Comparison of ENCODE assay signal across 31 mouse cellular contexts in the genomic region with DNA sequence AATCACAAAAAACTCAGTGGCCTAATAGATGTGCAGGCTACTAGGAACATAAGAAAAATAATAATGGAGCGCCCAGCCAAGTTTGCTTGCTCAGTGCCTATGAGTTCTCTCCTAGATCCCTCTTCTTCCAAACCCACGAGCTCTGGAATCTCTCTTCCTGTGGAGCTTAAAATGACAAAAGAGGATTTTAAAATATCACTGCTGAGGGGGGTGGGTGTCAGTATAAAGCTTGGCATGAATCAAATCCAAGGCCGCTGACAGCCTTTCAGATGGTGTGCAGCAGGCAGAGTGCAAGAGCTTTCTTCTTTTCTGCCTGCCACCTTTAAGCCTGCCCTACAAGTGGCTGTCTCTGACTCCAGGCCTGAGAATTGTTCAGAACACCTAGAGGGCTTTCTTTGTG.
DNase-seq lines count a peak whose midpoint lies in the region; ATAC-seq lines count a peak whose summit lies in the region.
"Had no signal": no experiment of that assay in that cellular context is flagged by ENCODE, and none has a peak within 500 bp of the region (broad histone marks: within the 10 kb centered on the region; RNA-seq: fewer than 3 reads in every experiment).

No protein-coding gene starts in this region.

- 74% methylated on average over 3 of the region's 3 CpGs for WGBS in kidney, embryonic 15.5 days

- H3K27me3 ChIP-seq in kidney, embryonic 15.5 days = no peaks in the 10 kb centered on the region
- H3K27me3 ChIP-seq: embryonic facial prominence, embryonic 15.5 days; forebrain, embryonic 12.5 days; heart, embryonic 13.5 days; hindbrain, embryonic 15.5 days; limb, embryonic 13.5 days; neural tube, embryonic 13.5 days had no signal

- H3K4me3 ChIP-seq in kidney, embryonic 15.5 days (replicated peaks) = no peak overlapping the region
- H3K4me3 ChIP-seq: embryonic facial prominence, embryonic 10.5 days; embryonic facial prominence, embryonic 15.5 days; forebrain, embryonic 12.5 days; gastrocnemius, adult 2 months; heart, embryonic 13.5 days; hindbrain, embryonic 10.5 days; hindbrain, embryonic 15.5 days; left cerebral cortex, adult 2 months; limb, embryonic 13.5 days; neural tube, embryonic 13.5 days had no signal

- no peaks in the 10 kb centered on the region for H3K36me3 ChIP-seq in kidney, embryonic 15.5 days
- H3K36me3 ChIP-seq: embryonic facial prominence, embryonic 10.5 days; embryonic facial prominence, embryonic 15.5 days; forebrain, embryonic 12.5 days; heart, embryonic 13.5 days; hindbrain, embryonic 10.5 days; hindbrain, embryonic 15.5 days; limb, embryonic 13.5 days; neural tube, embryonic 13.5 days had no signal

- peak; percentile 28 to 66 for DNase-seq in frontal cortex, adult 2 months (ENCODE audit: extremely low spot score in 1 of 2, low spot score in 1 of 2)
- no peak for DNase-seq in frontal cortex, postnatal 25 days (ENCODE audit: low spot score in 2 of 2)
- DNase-seq in right cerebral cortex, adult 2 months (ENCODE audit: low spot score in 2 of 2) = peak; percentile 26 to 36
- DNase-seq in right cerebral cortex, postnatal 4 days = no peak
- peak; percentile 4 for DNase-seq in adrenal gland, postnatal 14 days
- DNase-seq in telencephalon, adult 2 months (ENCODE audit: low read depth, low spot score) = peak; percentile 59
- DNase-seq: B cell, adult 2 months; cerebellum, adult 2 months; cerebellum, postnatal 14 days; forebrain, postnatal 0 days; gastrocnemius, adult 2 months; gastrocnemius, postnatal 36 days; heart, postnatal 10 days; kidney, adult 18-20 months; kidney, postnatal 4 days; lung, postnatal 36 days; thymus, postnatal 4 days had no signal

- H3K9ac ChIP-seq in kidney, embryonic 15.5 days = no peak overlapping the region
- H3K9ac ChIP-seq: embryonic facial prominence, embryonic 15.5 days; forebrain, embryonic 12.5 days; forebrain, postnatal 0 days; heart, embryonic 13.5 days; hindbrain, embryonic 15.5 days; limb, embryonic 13.5 days; neural tube, embryonic 13.5 days had no signal

- no peaks in the 10 kb centered on the region for H3K9me3 ChIP-seq in kidney, embryonic 15.5 days (replicated peaks)
- H3K9me3 ChIP-seq: embryonic facial prominence, embryonic 10.5 days; embryonic facial prominence, embryonic 15.5 days; forebrain, embryonic 12.5 days; heart, embryonic 13.5 days; hindbrain, embryonic 10.5 days; hindbrain, embryonic 15.5 days; limb, embryonic 13.5 days; neural tube, embryonic 13.5 days had no signal

- no peaks in the 10 kb centered on the region for H3K4me1 ChIP-seq in kidney, embryonic 15.5 days
- H3K4me1 ChIP-seq: embryonic facial prominence, embryonic 10.5 days; embryonic facial prominence, embryonic 15.5 days; forebrain, embryonic 12.5 days; heart, embryonic 13.5 days; hindbrain, embryonic 10.5 days; hindbrain, embryonic 15.5 days; limb, embryonic 13.5 days; neural tube, embryonic 13.5 days had no signal

- no peak overlapping the region for H3K27ac ChIP-seq in kidney, embryonic 15.5 days
- H3K27ac ChIP-seq: embryonic facial prominence, embryonic 10.5 days; embryonic facial prominence, embryonic 15.5 days; forebrain, embryonic 12.5 days; gastrocnemius, adult 2 months; heart, embryonic 13.5 days; hindbrain, embryonic 10.5 days; hindbrain, embryonic 15.5 days; kidney, postnatal 0 days; left cerebral cortex, adult 2 months; limb, embryonic 13.5 days; neural tube, embryonic 13.5 days had no signal

- no peak for ATAC-seq in kidney, embryonic 15.5 days (replicated peaks; ENCODE audit: low FRiP score)
- ATAC-seq: forebrain, postnatal 0 days; inflammation-experienced regulatory T-cells, adult 6 months had no signal

- no peak overlapping the region for H3K4me2 ChIP-seq in kidney, embryonic 15.5 days
- H3K4me2 ChIP-seq: embryonic facial prominence, embryonic 15.5 days; forebrain, embryonic 12.5 days; heart, embryonic 13.5 days; hindbrain, embryonic 15.5 days; limb, embryonic 13.5 days; liver, embryonic 11.5 days; midbrain, embryonic 11.5 days; neural tube, embryonic 13.5 days had no signal

Comparison
In these comparisons a context has a peak if more than half of its experiments do, and no peak if none do; other contexts are left out.
1. DNase-seq: peak in frontal cortex, adult 2 months (2 of 2), right cerebral cortex, adult 2 months (2 of 2), adrenal gland, postnatal 14 days (single experiment) and telencephalon, adult 2 months (single experiment); none in frontal cortex, postnatal 25 days (0 of 2) and right cerebral cortex, postnatal 4 days (single experiment).